ENCODE assay signal across 7 mouse cellular contexts in genomic region chr11:35006773-35007567, GRCm38 (mm10).
A peak's percentile ranks its signal among the peaks of the same experiment; 100 is the strongest.
DNase-seq lines count a peak whose midpoint lies in the region; ATAC-seq and TF ChIP-seq lines count a peak whose summit lies in the region.

No protein-coding gene starts in this region.

- DNase-seq in left cerebral cortex, postnatal 4 days, result peak; percentile 27
- DNase-seq in left cerebral cortex, postnatal 14 days (ENCODE audit: low spot score in 2 of 2), result no peak
- DNase-seq in liver, postnatal 0 days, result peak; percentile 74
- DNase-seq in stomach, postnatal 0 days (ENCODE audit: low spot score), result peak; percentile 76
- DNase-seq in thymus, postnatal 14 days, result no peak
- no peak for DNase-seq in cerebellum, postnatal 36 days

- H3K4me1 ChIP-seq in intestine, postnatal 0 days (replicated peaks; ENCODE audit: control insufficient read depth, insufficient read depth, low read length), result no peaks in the 10 kb centered on the region
- peaks cover 6% of the 10 kb centered on the region; the same call in 1 of the 2 replicates for H3K4me1 ChIP-seq in liver, postnatal 0 days (ENCODE audit: insufficient read depth)
- no peaks in the 10 kb centered on the region; the same call in 1 of the 2 replicates for H3K4me1 ChIP-seq in stomach, postnatal 0 days (replicated peaks; ENCODE audit: control insufficient read depth, insufficient read depth)

- TF ChIP-seq CTCF in intestine, postnatal 0 days (IDR thresholded peaks at IDR 0.05; ENCODE audit: low read depth), result no peak
- TF ChIP-seq CTCF in liver, postnatal 0 days (IDR thresholded peaks at IDR 0.05; ENCODE audit: low read depth), result no peak
- no peak for TF ChIP-seq CTCF in stomach, postnatal 0 days (IDR thresholded peaks at IDR 0.05; ENCODE audit: low read depth)

- no peak for TF ChIP-seq EP300 in liver, postnatal 0 days (IDR thresholded peaks at IDR 0.05; ENCODE audit: low read depth)
- TF ChIP-seq EP300 in stomach, postnatal 0 days (optimal IDR thresholded peaks at IDR 0.05), result no peak

- WGBS in intestine, postnatal 0 days, result 18% methylated on average over 20 of the region's 20 CpGs
- WGBS in liver, postnatal 0 days (ENCODE audit: insufficient replicate concordance), result 15% methylated on average over 20 of the region's 20 CpGs
- WGBS in stomach, postnatal 0 days, result 19% methylated on average over 20 of the region's 20 CpGs

- intact Hi-C loops in left cerebral cortex, postnatal 4 days (cut with DNase I), result no loop called here
- intact Hi-C loops in left cerebral cortex, postnatal 14 days (cut with DNase I), result no loop called here

- no peaks in the 10 kb centered on the region for H3K36me3 ChIP-seq in intestine, postnatal 0 days (ENCODE audit: control insufficient read depth, insufficient read depth)
- no peaks in the 10 kb centered on the region for H3K36me3 ChIP-seq in liver, postnatal 0 days (replicated peaks; ENCODE audit: insufficient read depth, low read length)
- no peaks in the 10 kb centered on the region for H3K36me3 ChIP-seq in stomach, postnatal 0 days (ENCODE audit: control insufficient read depth, insufficient read depth, low read length)

- H3K4me3 ChIP-seq in intestine, postnatal 0 days (ENCODE audit: low read depth, low read length), result no peak overlapping the region
- H3K4me3 ChIP-seq in liver, postnatal 0 days (ENCODE audit: low read depth, low read length), result peak overlapping the region; percentile 19; the same call in 1 of the 2 replicates
- no peak overlapping the region for H3K4me3 ChIP-seq in stomach, postnatal 0 days (ENCODE audit: low read depth, low read length)

- peak overlapping the region; percentile 45 for H3K4me2 ChIP-seq in intestine, postnatal 0 days (replicated peaks; ENCODE audit: low read depth)
- peak overlapping the region; percentile 61 for H3K4me2 ChIP-seq in liver, postnatal 0 days (ENCODE audit: low read depth, low read length)
- peak overlapping the region; percentile 44 for H3K4me2 ChIP-seq in stomach, postnatal 0 days (replicated peaks; ENCODE audit: low read depth)

- H3K9me3 ChIP-seq in intestine, postnatal 0 days (ENCODE audit: control insufficient read depth), result no peaks in the 10 kb centered on the region
- H3K9me3 ChIP-seq in liver, postnatal 0 days (ENCODE audit: low read length), result no peaks in the 10 kb centered on the region
- H3K9me3 ChIP-seq in stomach, postnatal 0 days (ENCODE audit: control insufficient read depth, low read length), result no peaks in the 10 kb centered on the region

- no peak overlapping the region for H3K27ac ChIP-seq in intestine, postnatal 0 days (ENCODE audit: low read depth, low read length)
- H3K27ac ChIP-seq in liver, postnatal 0 days (ENCODE audit: low read depth), result peak overlapping the region; percentile 83
- peak overlapping the region; percentile 49; the same call in 1 of the 2 replicates for H3K27ac ChIP-seq in stomach, postnatal 0 days (replicated peaks)

- H3K9ac ChIP-seq in intestine, postnatal 0 days (ENCODE audit: low read depth, low read length), result no peak overlapping the region
- no peak overlapping the region for H3K9ac ChIP-seq in liver, postnatal 0 days (replicated peaks)
- no peak overlapping the region for H3K9ac ChIP-seq in stomach, postnatal 0 days (ENCODE audit: low read length)

- no peak for ATAC-seq in intestine, postnatal 0 days
- ATAC-seq in liver, postnatal 0 days, result peak; percentile 99
- ATAC-seq in stomach, postnatal 0 days (ENCODE audit: low FRiP score, low TSS enrichment), result peak; percentile 79

- H3K27me3 ChIP-seq in intestine, postnatal 0 days (replicated peaks; ENCODE audit: control insufficient read depth, insufficient read depth, low read length), result no peaks in the 10 kb centered on the region
- no peaks in the 10 kb centered on the region for H3K27me3 ChIP-seq in liver, postnatal 0 days (ENCODE audit: insufficient read depth, low read length)
- no peaks in the 10 kb centered on the region for H3K27me3 ChIP-seq in stomach, postnatal 0 days (ENCODE audit: control insufficient read depth, insufficient read depth, low read length)

Comparison
In these comparisons a context has a peak if more than half of its experiments do, and no peak if none do; other contexts are left out.
1. DNase-seq: peak in left cerebral cortex, postnatal 4 days (single experiment), liver, postnatal 0 days (single experiment) and stomach, postnatal 0 days (single experiment); none in left cerebral cortex, postnatal 14 days (0 of 2), thymus, postnatal 14 days (single experiment) and cerebellum, postnatal 36 days (0 of 2).
2. Peak in every context shown above with its lines, with median percentiles within 50 percentile points of each other: H3K4me2 ChIP-seq.